Mouse (Mus musculus): ENCODE results near the gene Kiss1r. TPM values are rescaled to one million over a fixed set of nuclear protein-coding genes. Genes with fewer than 3 reads are reported as not detected.
"Not testable (repeated sequence)": the region's sequence is repeated elsewhere in the genome, so short reads cannot be mapped to it uniquely, and the experiment has no call there.

Kiss1r gene
- polyA plus RNA-seq, 1 experiment from 2014 or later, result 2.2 TPM

DNA sequence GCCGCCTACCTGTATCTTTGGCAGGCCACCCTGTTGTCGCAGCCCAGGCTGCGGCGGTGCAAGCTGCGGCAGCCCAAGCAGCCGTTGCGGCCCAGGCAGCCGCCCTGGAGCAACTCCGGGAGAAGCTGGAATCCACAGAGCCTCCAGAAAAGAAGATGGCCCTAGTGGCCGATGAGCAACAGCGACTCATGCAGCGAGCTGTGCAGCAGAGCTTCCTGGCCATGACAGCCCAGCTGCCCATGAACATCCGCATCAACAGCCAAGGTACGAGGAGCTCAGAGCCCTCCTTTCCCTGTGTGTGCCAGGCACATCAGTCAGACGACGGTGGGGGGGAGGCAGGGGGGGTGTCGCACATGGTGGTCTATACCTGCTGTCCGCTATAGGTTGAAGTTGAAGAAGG is 33.9 kb downstream of the Kiss1r start:
- Histone ChIP-seq H3K9me3 (no peaks in the 10 kb centered on the region), H3K27ac (no peak overlapping the region), H3K36me3 (peaks cover 53% of the 10 kb centered on the region), H3K9ac (replicated peaks) (no peak overlapping the region), H3K4me3 (replicated peaks) (no peak overlapping the region), H3K27me3 (no peaks in the 10 kb centered on the region), H3K4me2 (replicated peaks) (no peak overlapping the region), H3K4me1 (replicated peaks) (peaks cover 14% of the 10 kb centered on the region)
- no peak for ATAC-seq
- 84% methylated on average over 18 of the region's 18 CpGs for WGBS

DNA sequence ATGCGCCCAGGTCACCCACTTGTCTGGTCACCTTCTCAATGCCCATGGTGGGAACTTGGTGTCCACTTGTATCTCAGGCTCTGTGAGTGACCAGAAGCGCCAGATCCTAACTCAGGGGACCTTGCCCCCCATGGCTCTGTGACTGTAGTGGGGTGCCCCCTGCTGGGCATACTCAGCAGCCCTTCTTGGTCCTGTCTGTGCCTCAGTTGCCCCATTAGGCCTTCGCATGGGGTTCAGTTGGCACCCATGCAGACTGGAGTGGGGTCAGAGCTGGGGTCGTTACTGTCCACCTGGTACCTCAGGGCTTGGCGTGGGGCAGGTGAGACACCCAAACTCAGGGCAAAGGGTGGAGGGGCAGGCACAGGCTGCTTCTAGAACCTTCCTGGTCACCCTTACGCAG is 37.2 kb downstream of the Kiss1r start:
- H3K9ac ChIP-seq (replicated peaks), result no peak overlapping the region
- H3K27me3 ChIP-seq, result peaks cover 6% of the 10 kb centered on the region; the same call in 1 of the 2 replicates
- 88% methylated on average over 6 of the region's 6 CpGs for WGBS
- ATAC-seq, result no peak
- H3K4me1 ChIP-seq (replicated peaks), result peaks cover 3% of the 10 kb centered on the region; the same call in 1 of the 2 replicates
- H3K27ac ChIP-seq, result no peak overlapping the region
- no peak overlapping the region for H3K4me2 ChIP-seq (replicated peaks)
- peaks cover 45% of the 10 kb centered on the region for H3K36me3 ChIP-seq
- H3K4me3 ChIP-seq (replicated peaks), result no peak overlapping the region
- H3K9me3 ChIP-seq, result no peaks in the 10 kb centered on the region

- Histone ChIP-seq H3K27me3 (peaks cover 6% of the 10 kb centered on the region; the same call in 1 of the 2 replicates), H3K4me2 (replicated peaks) (no peak overlapping the region), H3K4me1 (replicated peaks) (peaks cover 8% of the 10 kb centered on the region), H3K36me3 (peaks cover 28% of the 10 kb centered on the region), H3K9ac (replicated peaks) (peak overlapping the region; percentile 10), H3K4me3 (replicated peaks) (no peak overlapping the region), H3K9me3 (no peaks in the 10 kb centered on the region), H3K27ac (no peak overlapping the region)
- WGBS, result 79% methylated on average over 9 of the region's 9 CpGs
- no peak for ATAC-seq
These were observed 38.9 kb downstream of the Kiss1r start for GRCm38 (mm10) chr10:79955691-79956090.

- Histone ChIP-seq H3K4me3 (replicated peaks) (no peak overlapping the region), H3K27me3 (peaks cover 6% of the 10 kb centered on the region; the same call in 1 of the 2 replicates), H3K27ac (no peak overlapping the region), H3K4me2 (replicated peaks) (no peak overlapping the region), H3K4me1 (replicated peaks) (peaks cover 14% of the 10 kb centered on the region), H3K36me3 (peaks cover 22% of the 10 kb centered on the region), H3K9ac (replicated peaks) (no peak overlapping the region), H3K9me3 (no peaks in the 10 kb centered on the region)
- ATAC-seq, result no peak
- 19% methylated on average over 4 of the region's 4 CpGs for WGBS
These were observed 39.9 kb downstream of the Kiss1r start for GRCm38 (mm10) chr10:79956643-79957154.

- no peak for ATAC-seq
- WGBS, result 10% methylated on average over 21 of the region's 21 CpGs
- Histone ChIP-seq H3K4me1 (replicated peaks) (peaks cover 14% of the 10 kb centered on the region), H3K4me3 (replicated peaks) (no peak overlapping the region), H3K9me3 (no peaks in the 10 kb centered on the region), H3K9ac (replicated peaks) (no peak overlapping the region), H3K27ac (no peak overlapping the region), H3K36me3 (peaks cover 23% of the 10 kb centered on the region), H3K27me3 (peaks cover 6% of the 10 kb centered on the region; the same call in 1 of the 2 replicates), H3K4me2 (replicated peaks) (no peak overlapping the region)
These were observed 41.5 kb downstream of the Kiss1r start for GRCm38 (mm10) chr10:79958140-79958816.

GRCm38 (mm10) chr10:79959412-79959811 is 42.6 kb downstream of the Kiss1r start:
- H3K27me3 ChIP-seq; ATAC-seq; H3K9ac ChIP-seq (replicated peaks); H3K9me3 ChIP-seq; H3K27ac ChIP-seq: not testable (repeated sequence)
- Histone ChIP-seq H3K36me3 (peaks cover 30% of the 10 kb centered on the region), H3K4me3 (replicated peaks) (peak overlapping the region; percentile 75), H3K4me2 (replicated peaks) (peak overlapping the region; percentile 19; the same call in 1 of the 2 replicates), H3K4me1 (replicated peaks) (peaks cover 14% of the 10 kb centered on the region)
- 35% methylated on average over 10 of the region's 10 CpGs for WGBS

GRCm38 (mm10) chr10:79959847-79960601 is 43.3 kb downstream of the Kiss1r start, which contains the start of gene Wdr18:
TSS of gene Wdr18 (plus strand) at chr10:79960152.
- H3K4me3 ChIP-seq (replicated peaks), result peak within 1 kb of the TSS; percentile 75
- H3K9ac ChIP-seq (replicated peaks), result peak within 1 kb of the TSS; percentile 84
- WGBS, result under 1% methylated on average over 61 of the region's 61 CpGs
- peak within 1 kb of the TSS; percentile 45 for H3K27ac ChIP-seq
- H3K36me3 ChIP-seq, result peaks cover 36% of the 10 kb centered on the region
- H3K4me2 ChIP-seq (replicated peaks), result peak within 1 kb of the TSS; percentile 90
- peaks cover 6% of the 10 kb centered on the region; the same call in 1 of the 2 replicates for H3K27me3 ChIP-seq
- ATAC-seq, result peak; percentile 98
- peaks cover 14% of the 10 kb centered on the region for H3K4me1 ChIP-seq (replicated peaks)
- no peaks in the 10 kb centered on the region for H3K9me3 ChIP-seq

GRCm38 (mm10) chr10:79960671-79961294 is 44.0 kb downstream of the Kiss1r start:
- no peaks in the 10 kb centered on the region for H3K9me3 ChIP-seq
- H3K27me3 ChIP-seq, result peaks cover 6% of the 10 kb centered on the region; the same call in 1 of the 2 replicates
- ATAC-seq, result peak; percentile 2; the same call in 1 of the 2 replicates
- peak overlapping the region; percentile 84 for H3K9ac ChIP-seq (replicated peaks)
- 21% methylated on average over 10 of the region's 10 CpGs for WGBS
- H3K27ac ChIP-seq, result no peak overlapping the region; the same call in 1 of the 2 replicates
- H3K36me3 ChIP-seq, result peaks cover 43% of the 10 kb centered on the region
- peak overlapping the region; percentile 75 for H3K4me3 ChIP-seq (replicated peaks)
- H3K4me2 ChIP-seq (replicated peaks), result peak overlapping the region; percentile 90
- peaks cover 14% of the 10 kb centered on the region for H3K4me1 ChIP-seq (replicated peaks)

DNA sequence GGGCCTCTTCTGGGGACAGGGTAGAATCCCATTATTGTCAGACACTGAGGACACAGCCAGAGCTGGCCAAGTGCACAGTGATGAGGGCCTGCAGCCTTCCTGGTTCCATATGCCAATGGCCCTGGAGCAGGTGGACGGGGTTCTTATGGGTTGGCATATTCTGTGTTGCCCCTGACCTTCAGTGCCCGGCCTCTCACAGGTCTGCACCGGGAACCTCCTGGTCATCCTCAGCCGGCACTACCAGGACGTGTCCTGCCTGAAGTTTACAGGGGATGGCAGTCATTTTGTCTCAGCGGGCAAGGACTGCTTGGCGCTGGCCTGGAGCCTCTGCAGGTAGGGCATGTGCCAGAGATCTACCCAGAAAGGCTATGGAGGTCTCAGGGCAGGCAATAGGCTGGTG is 48.0 kb downstream of the Kiss1r start:
- Histone ChIP-seq H3K36me3 (peaks cover 73% of the 10 kb centered on the region), H3K4me3 (replicated peaks) (no peak overlapping the region), H3K4me1 (replicated peaks) (peaks cover 11% of the 10 kb centered on the region), H3K9me3 (no peaks in the 10 kb centered on the region), H3K4me2 (replicated peaks) (no peak overlapping the region), H3K9ac (replicated peaks) (no peak overlapping the region), H3K27me3 (peaks cover 15% of the 10 kb centered on the region), H3K27ac (no peak overlapping the region)
- ATAC-seq, result no peak
- 96% methylated on average over 7 of the region's 7 CpGs for WGBS

GRCm38 (mm10) chr10:79965325-79965724 is 48.6 kb downstream of the Kiss1r start:
- no peak for ATAC-seq
- Histone ChIP-seq H3K4me1 (replicated peaks) (peaks cover 10% of the 10 kb centered on the region), H3K4me3 (replicated peaks) (no peak overlapping the region), H3K27ac (no peak overlapping the region), H3K36me3 (peaks cover 73% of the 10 kb centered on the region), H3K4me2 (replicated peaks) (no peak overlapping the region), H3K9me3 (no peaks in the 10 kb centered on the region), H3K27me3 (peaks cover 21% of the 10 kb centered on the region), H3K9ac (replicated peaks) (no peak overlapping the region)
- whole genome bisulfite sequencing, result 87% methylated on average over 5 of the region's 5 CpGs

- no peak for ATAC-seq
- peaks cover 9% of the 10 kb centered on the region for H3K4me1 ChIP-seq (replicated peaks)
- H3K36me3 ChIP-seq, result peaks cover 67% of the 10 kb centered on the region
- H3K4me3 ChIP-seq (replicated peaks), result no peak overlapping the region
- H3K4me2 ChIP-seq (replicated peaks), result no peak overlapping the region
- no peak overlapping the region for H3K27ac ChIP-seq
- H3K9me3 ChIP-seq, result no peaks in the 10 kb centered on the region
- H3K9ac ChIP-seq (replicated peaks), result no peak overlapping the region
- H3K27me3 ChIP-seq, result peaks cover 37% of the 10 kb centered on the region
- 93% methylated on average over 5 of the region's 5 CpGs for WGBS
These were observed 50.2 kb downstream of the Kiss1r start for GRCm38 (mm10) chr10:79966886-79967400.
